Mouse (Mus musculus) gastrocnemius, postnatal 14 days (tissue): ENCODE data around the gene Gm20767. TPM values are rescaled to one million over a fixed set of nuclear protein-coding genes. Genes with fewer than 3 reads are reported as not detected.
"Not testable (repeated sequence)": the region's sequence is repeated elsewhere in the genome, so short reads cannot be mapped to it uniquely, and the experiment has no call there.

Experiments used
- DNase-seq: peaks from one replicate; pipeline ENCODE4 v3.0.0; 2021; ENCODE audit warnings: mixed read lengths
- intact Hi-C: fragments of 180-260 bp; cut with DNase I; formaldehyde crosslinking; loops from one replicate; pipeline ENCODE4 v1.15.1; 2025; ENCODE audit warnings: low total_unique reads
- long read RNA-seq, 2 experiments: library from polyadenylated mRNA; stranded (forward); transcript quantifications; one replicate each; pipeline ENCODE4 v2.0.0; 2021
- total RNA-seq, 2 experiments: library from RNA; stranded (reverse); gene quantifications; 2 replicates each; pipeline ENCODE4 v1.2.3; 2021

Gene Gm20767
- not detected for total RNA-seq
- long read RNA-seq, experiment 1, result 0 reads
- long read RNA-seq, experiment 2, result 0 reads

DNA sequence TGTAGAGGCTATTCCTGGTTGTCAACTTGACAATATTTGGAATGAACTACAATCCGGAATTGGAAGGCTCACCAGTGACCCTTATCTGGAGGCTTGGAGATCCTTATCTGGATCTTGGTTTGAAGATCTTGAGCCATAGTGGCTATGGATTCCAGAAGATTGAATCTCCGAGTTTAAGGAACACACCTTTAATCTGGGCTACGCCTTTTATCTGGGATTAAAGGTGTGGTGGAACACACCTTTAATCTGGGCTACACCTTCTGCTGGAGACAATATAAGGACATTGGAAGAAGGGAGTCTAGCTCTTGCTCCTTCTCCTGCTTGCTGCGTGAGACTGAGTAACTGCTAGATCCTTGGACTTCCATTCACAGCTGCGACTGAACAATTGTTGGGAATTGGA lies at the start of gene Gm20767:
Gene Gm20767, plus strand, starts transcription at position 301 of the 400 bp plus-strand sequence.
- intact Hi-C loops, result not testable (repeated sequence)

DNA sequence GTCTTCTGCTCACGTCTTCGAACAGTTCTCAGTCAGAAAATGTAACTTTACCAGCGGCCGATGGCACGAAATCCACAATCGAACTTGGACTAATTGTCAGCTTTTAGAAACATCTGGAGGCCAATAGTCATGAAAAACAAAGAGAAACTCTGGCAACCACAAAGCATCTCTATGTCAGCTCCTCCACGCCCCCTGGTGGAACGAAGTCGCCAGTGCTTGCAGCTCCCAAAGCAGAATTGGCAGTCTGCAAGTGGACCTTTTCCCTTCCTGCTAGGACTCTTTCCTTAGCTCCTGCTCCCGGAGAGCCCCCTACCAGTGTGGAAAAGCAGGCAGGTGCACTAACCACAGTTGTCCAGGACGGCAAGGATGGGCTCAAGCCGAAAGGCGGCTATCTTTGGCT lies 47.1 kb upstream of the Gm20767 start:
- DNase-seq, intact Hi-C loops: not testable (repeated sequence)

More for the DNA sequence above, at the start of gene Gm20767:
- DNase-seq, result not testable (repeated sequence)

DNA sequence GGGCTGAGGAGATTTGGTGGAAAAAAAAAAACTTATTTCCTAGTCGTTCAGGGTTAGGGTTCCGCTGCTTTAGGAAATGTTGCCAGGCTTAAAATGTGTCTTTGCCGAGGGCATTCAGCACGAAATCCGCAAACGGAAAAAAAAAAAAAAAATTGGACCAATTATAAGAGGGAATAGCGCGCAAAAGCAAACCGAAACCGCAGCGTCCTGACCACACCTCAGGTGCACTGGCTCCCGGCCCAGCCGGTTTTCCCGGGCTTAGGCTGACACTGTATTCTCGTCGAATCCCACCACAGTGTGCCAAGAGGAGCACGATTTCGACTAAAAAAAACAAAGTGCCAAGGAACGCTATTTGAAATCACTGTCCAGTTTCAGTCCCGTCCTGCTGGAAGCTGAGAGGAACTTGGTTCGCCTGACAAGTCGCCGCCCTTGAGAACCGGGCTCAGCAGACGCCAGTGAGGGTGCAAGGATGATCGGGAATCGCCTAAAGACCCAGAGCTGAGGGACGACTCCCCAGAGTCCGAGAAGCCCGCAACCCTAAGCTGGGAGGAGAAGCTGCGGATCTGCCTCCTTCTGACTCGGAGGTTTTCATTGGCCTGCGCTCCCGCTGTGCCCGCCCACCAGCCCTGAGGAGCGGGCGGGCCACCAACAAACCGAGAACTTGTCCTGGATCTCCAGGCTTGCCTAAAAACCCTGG lies 43.7 kb upstream of the Gm20767 start:
- intact Hi-C loops, DNase-seq: not testable (repeated sequence)

DNA sequence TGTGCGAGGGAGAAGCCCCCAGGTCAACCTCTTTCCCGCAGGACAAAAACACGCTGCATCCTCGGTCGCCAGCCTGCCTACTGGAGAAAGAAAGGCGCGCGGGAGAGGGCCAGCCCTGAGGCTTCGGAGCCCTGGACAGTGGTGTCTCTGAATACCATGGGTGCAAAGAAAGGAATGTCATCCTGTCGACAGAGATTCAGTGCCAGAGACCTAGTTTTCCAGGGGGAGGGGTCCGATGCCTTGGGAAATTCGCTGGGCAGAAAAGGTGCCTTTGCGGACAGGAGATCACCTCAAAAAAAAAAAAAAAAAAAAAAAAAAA lies 43.1 kb upstream of the Gm20767 start:
- DNase-seq, intact Hi-C loops: not testable (repeated sequence)

DNA sequence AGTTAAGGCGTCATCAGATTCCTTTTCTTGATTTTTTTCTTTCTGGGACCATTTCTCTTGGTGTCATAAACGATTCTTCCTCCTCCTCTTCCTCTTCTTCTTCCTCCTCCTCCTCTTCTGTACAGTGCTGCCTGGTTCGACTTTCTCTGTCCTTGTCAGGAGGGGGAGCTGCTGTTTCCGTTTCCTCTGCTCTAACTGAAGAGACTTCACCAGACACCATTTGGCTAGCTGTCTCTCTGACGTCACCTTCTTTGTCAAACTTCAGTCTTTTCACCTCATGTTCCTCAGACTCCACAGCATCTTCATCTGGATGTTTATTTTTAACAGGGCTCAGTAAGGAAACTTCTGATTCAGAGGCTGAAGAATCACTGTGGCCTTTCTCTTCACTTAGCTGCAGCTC lies 40.7 kb upstream of the Gm20767 start:
- DNase-seq, intact Hi-C loops: not testable (repeated sequence)

DNA sequence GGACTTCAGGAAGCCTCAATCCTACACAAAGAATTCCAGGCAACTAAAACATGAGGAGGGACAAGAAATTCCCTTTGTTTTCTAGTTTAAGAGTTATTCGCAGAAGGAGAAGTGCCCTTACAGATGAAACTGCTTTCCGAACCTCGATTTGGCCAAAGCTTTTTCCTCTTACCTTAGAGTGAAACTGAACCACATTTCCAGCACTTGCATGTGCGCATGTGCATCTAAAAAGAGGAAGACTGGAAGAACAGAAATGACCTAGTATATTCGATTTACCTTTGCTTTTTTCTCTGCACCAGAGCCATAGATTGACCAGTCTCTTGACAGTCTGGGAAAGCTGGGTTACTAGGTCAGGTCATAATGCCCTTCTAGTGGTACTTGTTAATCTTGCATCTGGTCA lies 33.5 kb upstream of the Gm20767 start:
- intact Hi-C loops, DNase-seq: not testable (repeated sequence)

DNA sequence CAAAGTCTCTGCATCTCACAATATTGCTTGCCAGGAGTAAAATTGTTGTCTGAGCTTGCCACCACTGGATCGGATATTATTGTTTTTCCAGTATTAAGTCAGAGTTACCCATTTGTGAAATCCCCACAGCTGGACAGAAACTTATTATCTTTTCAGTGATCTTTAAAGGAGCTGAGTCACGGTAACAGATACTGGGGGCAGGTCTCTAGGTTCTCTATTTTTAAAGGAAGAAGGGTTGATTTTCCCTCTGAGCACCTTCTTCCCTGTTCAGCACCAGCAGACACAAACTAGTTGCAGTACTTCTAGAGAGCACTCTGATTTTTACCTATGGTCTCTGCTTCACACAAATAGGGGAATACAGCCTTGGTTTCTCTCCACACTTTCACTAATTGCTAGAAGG lies 33.0 kb upstream of the Gm20767 start:
- intact Hi-C loops, DNase-seq: not testable (repeated sequence)

DNA sequence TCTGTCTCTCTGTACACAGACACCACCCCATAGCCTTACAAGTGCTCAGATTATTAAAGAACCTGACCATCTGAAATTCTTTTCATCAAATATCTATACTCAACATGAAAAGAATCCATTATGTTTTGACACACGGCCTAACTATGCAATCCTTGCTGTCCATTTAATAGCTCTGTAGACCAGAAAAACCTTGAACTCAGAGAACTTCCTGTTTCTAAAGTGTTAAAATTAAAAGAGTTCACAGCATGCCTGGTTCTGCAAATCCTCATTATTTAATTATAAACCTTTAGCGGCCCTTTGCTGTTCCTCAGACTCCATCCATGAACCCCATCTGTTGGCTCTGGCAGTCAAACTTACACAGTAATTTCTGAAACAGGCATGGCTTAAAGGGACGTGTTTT lies 2.3 kb downstream of the Gm20767 start:
- intact Hi-C loops, result not testable (repeated sequence)

DNA sequence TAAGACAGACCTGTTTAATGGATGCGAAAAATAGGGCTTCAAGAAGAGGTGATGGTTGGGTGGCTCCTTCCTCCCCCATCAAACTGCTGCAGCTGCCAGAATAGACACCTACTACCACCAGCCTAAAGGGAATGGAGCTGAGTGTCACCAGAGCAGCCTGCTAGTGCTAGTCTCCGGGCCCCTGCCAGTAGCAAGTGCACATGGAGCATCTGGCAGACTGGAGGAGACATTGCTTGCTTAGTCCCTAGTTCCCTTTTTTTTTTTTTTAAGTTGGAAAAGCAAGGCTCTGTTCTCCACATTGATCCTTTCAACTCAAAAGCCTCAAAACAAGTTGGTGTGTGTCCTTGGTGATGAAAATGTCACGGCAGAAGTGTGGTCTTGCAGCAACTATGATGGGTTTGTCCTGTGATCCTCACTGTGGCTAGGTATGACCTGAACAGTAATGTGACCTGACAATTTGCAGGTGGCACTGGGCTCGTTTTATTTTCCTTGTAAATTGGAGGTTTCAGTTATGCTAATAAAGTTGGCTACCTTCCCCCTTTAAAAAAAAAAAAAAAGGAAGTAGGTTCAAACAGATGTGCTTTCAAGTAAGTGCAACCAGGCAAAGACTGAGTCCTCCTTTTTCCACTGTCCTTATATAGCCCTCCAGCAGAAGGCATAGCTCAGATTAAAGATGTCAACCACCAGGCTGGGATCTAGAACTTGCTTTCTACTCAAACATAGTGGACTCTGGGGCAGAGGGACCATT lies 9.8 kb downstream of the Gm20767 start:
- intact Hi-C loops, DNase-seq: not testable (repeated sequence)

More for the DNA sequence above, 2.3 kb downstream of the Gm20767 start:
- DNase-seq, result not testable (repeated sequence)

DNA sequence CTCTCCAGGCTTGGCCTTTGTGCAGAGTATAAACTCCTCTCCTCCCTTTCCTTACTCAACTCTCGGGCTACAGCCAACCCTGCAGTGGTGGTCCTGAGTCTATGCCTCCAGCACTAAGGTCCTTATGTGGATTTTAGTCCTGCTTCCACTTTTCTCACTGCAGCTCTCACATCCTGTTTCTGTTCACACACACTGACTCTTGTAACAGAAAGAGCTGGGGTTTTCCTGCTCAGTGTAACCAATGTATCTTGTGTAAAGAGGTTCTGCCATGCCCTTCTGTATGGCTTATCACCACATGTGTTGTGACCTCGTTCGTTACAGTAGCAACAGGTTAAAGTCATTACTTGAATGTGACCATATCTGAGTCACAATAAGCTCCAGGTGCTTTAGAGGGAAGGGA lies 10.5 kb downstream of the Gm20767 start:
- DNase-seq, intact Hi-C loops: not testable (repeated sequence)

DNA sequence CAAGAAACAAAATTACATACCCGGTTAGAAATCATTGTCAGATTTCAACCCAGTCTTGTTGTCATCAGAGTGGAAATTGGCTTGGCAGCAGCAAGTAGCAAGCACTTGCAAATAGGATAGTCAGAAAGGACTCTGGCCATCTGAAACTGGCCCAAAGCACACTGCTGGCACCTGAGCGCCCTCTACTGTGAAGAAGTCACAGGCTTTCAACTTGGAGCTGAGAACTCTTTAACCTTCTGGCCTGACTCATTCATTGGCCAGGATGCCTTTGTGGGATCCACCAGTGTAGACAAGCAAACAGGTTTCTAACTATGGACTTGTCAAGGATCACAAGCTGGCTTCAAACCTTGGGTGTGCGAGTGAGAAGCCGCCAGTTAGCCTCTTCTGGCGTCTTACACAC lies 28.3 kb downstream of the Gm20767 start:
- DNase-seq, intact Hi-C loops: not testable (repeated sequence)

DNA sequence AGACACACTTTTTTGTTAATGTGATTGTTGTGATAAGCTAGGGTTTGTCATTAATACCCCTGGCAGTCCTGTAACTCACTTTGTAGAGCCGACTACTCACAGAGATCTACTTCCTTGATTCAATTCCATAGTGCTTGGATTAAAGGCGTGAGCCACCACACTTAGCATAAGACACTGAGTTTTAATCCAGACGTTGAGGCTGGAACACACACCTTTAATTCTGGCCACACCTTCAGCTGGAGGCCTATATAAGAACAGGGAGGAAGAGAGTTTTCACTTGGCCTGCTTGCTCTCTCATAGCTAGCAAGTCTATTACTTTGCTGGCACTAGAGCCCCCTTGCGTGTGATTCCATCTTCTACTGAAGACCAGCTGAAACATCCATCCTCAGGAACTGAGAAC lies 32.1 kb downstream of the Gm20767 start, which contains the start of gene Gm21818:
Gene Gm21818, plus strand, starts transcription at position 301 of the 400 bp plus-strand sequence.
- DNase-seq, intact Hi-C loops: not testable (repeated sequence)

DNA sequence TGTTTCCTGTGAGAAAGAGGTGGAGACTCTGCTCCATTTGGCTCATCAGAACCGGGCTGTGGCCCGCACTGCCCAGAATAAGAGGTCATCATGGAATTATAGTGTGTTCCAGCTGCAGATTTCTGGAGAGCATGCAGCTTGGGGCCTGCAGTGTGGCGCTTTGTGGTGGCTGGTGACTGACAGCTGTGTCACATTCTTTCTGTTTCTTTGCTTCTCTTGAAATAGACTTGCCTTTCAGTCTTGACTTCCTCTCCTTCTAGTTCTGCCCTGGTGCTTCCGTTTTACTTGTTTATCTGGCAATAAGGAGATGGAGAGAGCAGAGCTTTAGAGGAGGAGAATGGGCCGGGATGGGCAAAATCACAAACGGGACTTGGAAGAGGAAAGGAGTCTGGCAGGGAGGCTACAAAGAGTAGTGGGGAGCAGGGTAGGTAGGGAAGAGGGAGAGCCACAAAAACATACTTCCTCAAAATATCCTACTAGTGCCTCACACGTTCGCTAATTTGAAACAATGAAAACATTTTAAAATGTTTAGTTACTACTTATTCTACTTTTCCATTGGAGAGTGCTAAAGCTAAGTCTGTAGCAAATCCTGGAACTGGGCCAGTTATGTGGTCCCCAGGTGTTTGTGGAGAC lies 56.3 kb downstream of the Gm20767 start:
- intact Hi-C loops, DNase-seq: not testable (repeated sequence)

Other genes starting within 250 kb of the Gm20767 start
- not detected for gene Tcstv1, start 245.5 kb upstream of the Gm20767 start, total RNA-seq
- gene Gm21761, start 211.0 kb upstream of the Gm20767 start, total RNA-seq, result not detected
- gene B020031M17Rik, start 189.4 kb upstream of the Gm20767 start, total RNA-seq, result not detected
- not detected for gene Gm36079, start 113.2 kb upstream of the Gm20767 start, total RNA-seq
- under 1 TPM; 0.12 to 0.24 TPM for gene Gm21188, start 88.1 kb upstream of the Gm20767 start, total RNA-seq
- not detected for gene Gm21818, start 32.2 kb downstream of the Gm20767 start, total RNA-seq
- gene Gm21762, start 75.7 kb downstream of the Gm20767 start, total RNA-seq, result not detected
- gene Gm21731, start 98.9 kb downstream of the Gm20767 start, total RNA-seq, result not detected
- gene AF067061, start 122.9 kb downstream of the Gm20767 start, total RNA-seq, result not detected
- gene BC147527, start 160.1 kb downstream of the Gm20767 start, total RNA-seq, result not detected
- gene Tcstv3, start 176.6 kb downstream of the Gm20767 start, total RNA-seq, result not detected